In genomic region chr1:154232594-154232993, GRCm38 (mm10) we compare ENCODE assay signal across 27 mouse cellular contexts. TPM values are rescaled to one million over a fixed set of nuclear protein-coding genes. Genes with fewer than 3 reads are reported as not detected.
"Had no signal": no experiment of that assay in that cellular context is flagged by ENCODE, and none has a peak within 500 bp of the region (broad histone marks: within the 10 kb centered on the region; RNA-seq: fewer than 3 reads in every experiment).

No protein-coding gene starts in this region.

- DNase-seq: forebrain, postnatal 0 days; gastrocnemius, postnatal 14 days; gastrocnemius, postnatal 36 days; heart, adult 18-20 months; heart, postnatal 14 days; heart, postnatal 36 days; kidney, adult 11 months; kidney, adult 2 months; kidney, adult 9 months; kidney, postnatal 14 days; kidney, postnatal 36 days; layer of hippocampus, adult 9-11 months; layer of hippocampus, postnatal 36 days had no signal

- H3K9ac ChIP-seq: forebrain, embryonic 15.5 days; forebrain, postnatal 0 days; heart, embryonic 13.5 days; heart, embryonic 15.5 days; hindbrain, embryonic 13.5 days; hindbrain, embryonic 15.5 days; kidney, embryonic 15.5 days; limb, embryonic 12.5 days had no signal

- H3K27ac ChIP-seq: forebrain, embryonic 15.5 days; heart, embryonic 10.5 days; heart, embryonic 13.5 days; heart, embryonic 15.5 days; hindbrain, embryonic 13.5 days; hindbrain, embryonic 15.5 days; hindbrain, postnatal 0 days; kidney, embryonic 15.5 days; kidney, postnatal 0 days; limb, embryonic 10.5 days; limb, embryonic 12.5 days had no signal

- H3K36me3 ChIP-seq: forebrain, embryonic 15.5 days; heart, embryonic 10.5 days; heart, embryonic 13.5 days; heart, embryonic 15.5 days; hindbrain, embryonic 13.5 days; hindbrain, embryonic 15.5 days; kidney, embryonic 15.5 days; limb, embryonic 10.5 days; limb, embryonic 12.5 days had no signal

- H3K4me3 ChIP-seq: forebrain, embryonic 15.5 days; heart, embryonic 10.5 days; heart, embryonic 13.5 days; heart, embryonic 15.5 days; hindbrain, embryonic 13.5 days; hindbrain, embryonic 15.5 days; kidney, embryonic 15.5 days; limb, embryonic 10.5 days; limb, embryonic 12.5 days had no signal

- H3K4me2 ChIP-seq: forebrain, embryonic 15.5 days; heart, embryonic 13.5 days; heart, embryonic 15.5 days; hindbrain, embryonic 13.5 days; hindbrain, embryonic 15.5 days; kidney, embryonic 15.5 days; limb, embryonic 12.5 days had no signal

- H3K4me1 ChIP-seq: forebrain, embryonic 15.5 days; heart, embryonic 10.5 days; heart, embryonic 13.5 days; heart, embryonic 15.5 days; hindbrain, embryonic 13.5 days; hindbrain, embryonic 15.5 days; kidney, embryonic 15.5 days; limb, embryonic 12.5 days had no signal

- H3K9me3 ChIP-seq: forebrain, embryonic 15.5 days; heart, embryonic 10.5 days; heart, embryonic 13.5 days; heart, embryonic 15.5 days; hindbrain, embryonic 13.5 days; hindbrain, embryonic 15.5 days; kidney, embryonic 15.5 days; limb, embryonic 10.5 days; limb, embryonic 12.5 days had no signal

- H3K27me3 ChIP-seq: forebrain, embryonic 15.5 days; heart, embryonic 15.5 days; hindbrain, embryonic 13.5 days; hindbrain, embryonic 15.5 days; kidney, embryonic 15.5 days; limb, embryonic 12.5 days had no signal

- ATAC-seq: forebrain, embryonic 15.5 days; forebrain, postnatal 0 days; hindbrain, postnatal 0 days; intestine, embryonic 16.5 days had no signal

RNA-seq across cellular contexts. Expression of gene Zfp648, which starts 31.6 kb away (rescaled TPM):
- polyA plus RNA-seq: heart, postnatal 0 days; intestine, embryonic 16.5 days; large intestine, adult 2 months had no signal
